Mouse (Mus musculus): ENCODE measurements around the gene Gm4969.

Gm4969 gene

DNA sequence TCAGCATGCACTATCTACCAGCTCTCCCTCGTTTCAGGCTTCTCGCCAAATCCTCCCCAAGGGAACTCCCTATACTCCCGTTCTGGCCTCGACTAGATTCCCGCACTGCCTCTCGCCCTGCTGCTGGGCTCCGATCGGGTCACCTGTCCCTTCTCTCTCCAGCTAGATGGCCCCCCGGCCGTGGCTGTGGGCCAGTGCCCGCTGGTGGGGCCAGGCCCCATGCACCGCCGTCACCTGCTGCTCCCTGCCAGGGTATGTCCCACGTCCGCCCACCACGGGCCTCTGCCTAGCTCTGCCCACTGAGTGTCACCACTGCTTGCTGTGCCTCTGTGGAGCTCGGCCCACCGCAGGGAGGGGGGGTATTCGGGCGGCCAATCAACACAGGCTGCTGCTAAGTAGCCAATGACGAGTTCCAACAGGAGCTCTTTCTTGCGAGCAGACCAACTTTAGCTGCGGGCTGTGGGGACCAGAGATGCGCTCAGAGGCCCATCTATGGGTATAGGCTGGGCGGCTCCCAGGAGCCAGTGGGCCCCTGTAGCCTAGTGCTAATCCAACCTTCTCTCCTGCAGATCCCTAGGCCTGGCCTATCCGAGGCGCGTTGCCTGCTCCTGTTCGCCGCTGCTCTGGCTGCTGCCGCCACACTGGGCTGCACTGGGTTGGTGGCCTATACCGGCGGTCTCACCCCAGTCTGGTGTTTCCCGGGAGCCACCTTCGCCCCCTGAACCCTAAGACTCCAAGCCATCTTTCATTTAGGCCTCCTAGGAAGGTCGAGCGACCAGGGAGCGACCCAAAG, 25.6 kb downstream of the Gm4969 start:
- CTCF ChIA-PET = interaction anchor here (0.6 to 15.2 kb wide), 79 partner anchors 9 to 580 kb away, joined by 3 to 356 read pairs (median 6); partner anchors contain the start of genes Rsph6a (in 4 of the 4), Dmwd (in 3 of the 4), Dmpk (in 2 of the 4) and Eml2 (in 2 of the 4)

DNA sequence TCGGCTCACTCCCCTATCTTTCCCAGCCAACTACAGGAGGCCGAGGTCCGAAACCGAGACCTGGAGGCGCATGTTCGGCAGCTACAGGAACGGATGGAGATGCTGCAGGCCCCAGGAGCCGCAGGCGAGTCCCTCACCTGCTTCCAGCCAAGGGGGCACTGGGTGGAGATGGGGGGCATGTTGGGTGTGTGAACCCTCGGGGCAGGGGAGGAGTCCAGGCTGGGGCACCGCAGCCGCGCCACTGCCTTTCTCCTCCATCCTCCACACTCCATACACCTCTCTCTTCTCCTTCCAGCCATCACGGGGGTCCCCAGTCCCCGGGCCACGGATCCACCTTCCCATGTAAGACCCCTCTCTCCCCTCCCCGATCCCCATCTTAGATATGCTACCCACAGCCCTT, 26.3 kb downstream of the Gm4969 start:
- ChIA-PET CTCF (interaction anchor here (0.9 to 15.2 kb wide), 40 partner anchors 8 to 386 kb away, joined by 3 to 356 read pairs (median 6); partner anchors contain the start of genes Dmwd (in 3 of the 4), Dmpk (in 2 of the 4), Rsph6a (in 2 of the 4) and Eml2 (in 1 of the 4)), POLR2A (interaction anchor here (0.7 to 18.1 kb wide), 35 partner anchors 8 to 217 kb away, joined by 3 to 172 read pairs (median 5); partner anchors contain the start of genes Rsph6a (in 3 of the 4), Dmpk (in 2 of the 4), Dmwd (in 2 of the 4) and Fbxo46 (in 2 of the 4))

More for the DNA sequence above, 25.6 kb downstream of the Gm4969 start:
- POLR2A ChIA-PET = interaction anchor here (0.5 to 18.1 kb wide), 60 partner anchors 8 to 870 kb away, joined by 3 to 172 read pairs (median 5); partner anchors contain the start of genes Rsph6a (in 4 of the 4), Dmwd (in 3 of the 4), Dmpk (in 2 of the 4) and Fbxo46 (in 2 of the 4)

DNA sequence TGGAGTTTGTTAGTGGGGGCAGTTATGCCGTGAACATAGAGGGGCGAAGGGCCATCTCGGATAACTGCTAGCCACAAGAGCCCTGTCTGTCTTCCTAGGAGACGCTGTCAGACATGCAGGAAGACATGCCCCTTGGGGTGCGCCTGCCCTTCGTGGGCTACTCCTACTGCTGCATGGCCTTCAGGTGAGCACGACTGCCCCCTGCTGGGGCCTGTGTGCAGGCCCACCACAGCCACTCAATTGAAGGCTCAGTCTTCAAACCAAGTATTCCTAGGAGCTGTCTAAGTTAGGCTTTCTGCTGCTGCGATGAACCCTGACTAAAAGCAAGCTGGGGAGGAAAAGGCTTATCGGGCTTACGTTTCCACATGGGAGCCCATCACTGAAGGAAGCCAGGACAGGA, 29.4 kb downstream of the Gm4969 start:
- POLR2A ChIA-PET = interaction anchor here in 3 of 4 experiments (0.6 to 18.1 kb wide), 13 partner anchors 8 to 152 kb away, joined by 3 to 172 read pairs (median 3); partner anchors contain the start of genes Dmwd (in 2 of the 3), Fbxo46 (in 1 of the 3) and Rsph6a (in 1 of the 3)
- CTCF ChIA-PET = interaction anchor here (0.5 to 15.2 kb wide), 38 partner anchors 8 to 212 kb away, joined by 3 to 356 read pairs (median 4); partner anchors contain the start of genes Rsph6a (in 3 of the 4), Dmwd (in 2 of the 4), Fbxo46 (in 1 of the 4) and Gm4969 (in 1 of the 4)

DNA sequence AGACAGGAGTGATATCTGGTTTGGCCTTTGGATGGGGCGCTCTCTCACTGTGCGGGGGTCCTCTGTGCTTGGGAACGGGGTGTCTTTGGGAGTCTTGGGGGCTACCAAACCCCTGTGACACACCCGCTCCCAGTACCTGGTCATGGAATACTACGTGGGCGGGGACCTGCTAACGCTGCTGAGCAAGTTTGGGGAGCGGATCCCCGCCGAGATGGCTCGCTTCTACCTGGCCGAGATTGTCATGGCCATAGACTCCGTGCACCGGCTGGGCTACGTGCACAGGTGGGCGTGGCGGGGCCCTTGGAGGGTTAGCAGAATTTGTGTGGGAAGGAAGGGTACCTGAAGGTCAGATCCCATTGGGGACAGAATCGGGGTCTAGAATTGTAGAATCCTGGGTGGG, 31.4 kb downstream of the Gm4969 start:
- ChIA-PET POLR2A (interaction anchor here in 2 of 4 experiments (0.6 to 18.1 kb wide), 11 partner anchors 10 to 183 kb away, joined by 3 to 172 read pairs (median 4); partner anchors contain the start of genes Dmwd (in 2 of the 2), Fbxo46 (in 1 of the 2) and Rsph6a (in 1 of the 2)), CTCF (interaction anchor here in 3 of 4 experiments (0.9 to 15.2 kb wide), 5 partner anchors 14 to 77 kb away, joined by 3 to 356 read pairs (median 6); partner anchors contain the start of gene Dmwd (in 1 of the 3))

DNA sequence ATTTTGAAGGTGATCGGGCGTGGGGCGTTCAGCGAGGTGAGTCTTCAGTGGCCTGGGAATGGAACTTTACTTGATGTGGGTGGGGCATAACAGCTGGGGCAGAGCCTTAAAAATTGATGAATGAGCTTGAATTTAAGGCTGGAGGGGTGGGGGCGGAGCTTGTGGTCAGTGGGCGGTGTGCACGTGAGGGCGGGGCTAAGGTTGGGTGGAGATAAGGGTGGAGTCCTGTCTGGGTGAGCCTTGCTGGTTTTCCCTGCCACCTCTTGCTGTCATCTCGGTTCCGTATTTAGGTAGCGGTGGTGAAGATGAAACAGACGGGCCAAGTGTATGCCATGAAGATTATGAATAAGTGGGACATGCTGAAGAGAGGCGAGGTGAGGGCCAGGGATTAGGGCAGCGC, 32.1 kb downstream of the Gm4969 start:
- ChIA-PET CTCF (interaction anchor here in 3 of 4 experiments (0.6 to 15.2 kb wide), 14 partner anchors 8 to 432 kb away, joined by 3 to 356 read pairs (median 4); partner anchors contain the start of genes Dmwd (in 1 of the 3), Mypop (in 1 of the 3), Nkpd1 (in 1 of the 3) and Rsph6a (in 1 of the 3)), POLR2A (interaction anchor here in 3 of 4 experiments (0.5 to 18.1 kb wide), 18 partner anchors 7 to 182 kb away, joined by 3 to 172 read pairs (median 4); partner anchors contain the start of genes Dmwd (in 2 of the 3), Six5 (in 2 of the 3), Fbxo46 (in 1 of the 3) and Mypop (in 1 of the 3))

DNA sequence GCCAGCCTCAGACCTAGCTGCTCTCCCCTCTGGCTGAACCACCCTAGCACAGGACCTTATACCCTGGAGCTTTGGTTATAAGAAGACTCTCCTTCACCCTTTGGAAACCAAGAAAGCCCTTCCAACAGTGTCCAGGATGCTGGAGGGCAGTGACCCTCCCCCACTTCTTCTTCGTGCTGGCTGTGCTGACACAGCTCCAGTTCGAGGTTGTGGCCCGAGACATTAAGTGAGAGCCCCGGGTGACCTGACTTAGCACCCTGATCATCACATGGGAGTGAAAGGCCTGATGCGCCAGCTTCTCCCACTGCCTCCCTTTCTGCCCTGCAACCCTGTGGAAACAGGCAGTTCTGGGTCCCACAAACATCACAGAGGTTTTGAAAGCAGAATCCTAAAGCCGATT, 32.7 kb downstream of the Gm4969 start:
- ChIA-PET POLR2A (interaction anchor here in 3 of 4 experiments (0.5 to 18.1 kb wide), 15 partner anchors 7 to 143 kb away, joined by 3 to 172 read pairs (median 4); partner anchors contain the start of genes Dmwd (in 2 of the 3), Six5 (in 2 of the 3), Fbxo46 (in 1 of the 3) and Mypop (in 1 of the 3)), CTCF (interaction anchor here in 3 of 4 experiments (0.6 to 15.2 kb wide), 14 partner anchors 8 to 432 kb away, joined by 3 to 356 read pairs (median 4); partner anchors contain the start of genes Dmwd (in 1 of the 3), Fbxo46 (in 1 of the 3), Mypop (in 1 of the 3) and Nkpd1 (in 1 of the 3))

DNA sequence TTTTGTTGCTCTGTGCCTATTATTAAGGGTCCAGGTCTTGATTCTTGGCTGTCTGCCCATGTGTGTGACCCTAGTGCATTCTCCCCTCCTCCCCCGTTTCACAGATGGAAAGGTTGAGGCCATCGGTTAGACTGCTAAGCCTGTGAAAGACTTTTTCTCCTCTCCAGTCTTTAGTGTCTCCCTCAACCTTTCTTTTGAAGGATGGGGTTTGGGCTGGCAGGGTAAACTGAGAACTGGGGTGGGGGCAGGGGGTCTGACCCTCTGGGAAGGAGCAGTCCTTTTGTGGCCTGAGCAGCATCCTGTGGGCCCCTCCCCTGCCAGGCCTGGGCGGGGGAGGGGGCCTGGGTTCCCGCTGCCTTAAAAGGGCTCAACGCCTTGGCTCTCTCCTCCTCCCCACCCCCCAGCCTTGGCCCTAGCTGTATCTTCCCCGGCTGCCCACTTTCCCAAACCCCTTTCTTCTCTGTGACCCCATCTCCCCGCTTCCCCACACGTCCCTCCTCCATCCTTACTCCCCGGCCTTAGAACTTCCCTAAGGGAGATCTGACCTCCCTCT, 33.2 kb downstream of the Gm4969 start:
- ChIA-PET POLR2A (interaction anchor here in 3 of 4 experiments (0.5 to 18.1 kb wide), 11 partner anchors 7 to 82 kb away, joined by 3 to 172 read pairs (median 3); partner anchors contain the start of genes Dmwd (in 2 of the 3), Six5 (in 2 of the 3) and Rsph6a (in 1 of the 3)), CTCF (interaction anchor here (0.6 to 15.2 kb wide), 11 partner anchors 8 to 193 kb away, joined by 3 to 356 read pairs (median 5); partner anchors contain the start of genes Dmwd (in 1 of the 4) and Fbxo46 (in 1 of the 4))

DNA sequence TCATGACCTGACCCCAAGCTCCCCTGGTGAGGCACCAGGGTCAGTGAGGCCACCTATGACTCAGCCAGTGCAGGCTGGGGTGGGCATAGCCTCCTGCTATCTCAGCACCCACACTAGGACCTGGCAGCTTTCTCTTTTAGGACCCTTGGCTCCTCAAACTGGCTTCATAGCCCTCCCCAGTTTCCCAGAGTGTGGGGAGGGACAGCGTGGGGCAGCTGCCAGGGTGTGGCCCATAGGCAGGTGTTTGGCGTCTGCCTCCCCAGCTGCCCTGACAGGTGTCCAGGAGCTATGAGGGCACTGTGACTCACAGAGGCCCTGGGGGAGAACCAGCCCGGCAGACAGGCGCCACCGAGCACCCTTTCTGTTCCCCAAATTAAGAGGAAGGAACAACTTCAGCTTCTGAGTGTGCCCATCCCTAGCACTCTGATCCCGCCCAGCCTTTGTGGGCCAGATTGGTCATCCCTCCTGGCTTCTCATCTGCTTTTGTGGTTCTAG, 33.8 kb downstream of the Gm4969 start:
- POLR2A ChIA-PET = interaction anchor here in 3 of 4 experiments (0.7 to 18.1 kb wide), 10 partner anchors 7 to 81 kb away, joined by 3 to 172 read pairs (median 4); partner anchors contain the start of genes Six5 (in 2 of the 3), Dmwd (in 1 of the 3) and Fbxo46 (in 1 of the 3)
- CTCF ChIA-PET = interaction anchor here (0.9 to 15.2 kb wide), 11 partner anchors 9 to 80 kb away, joined by 3 to 356 read pairs (median 5); partner anchors contain the start of genes Dmwd (in 1 of the 4) and Fbxo46 (in 1 of the 4)

DNA sequence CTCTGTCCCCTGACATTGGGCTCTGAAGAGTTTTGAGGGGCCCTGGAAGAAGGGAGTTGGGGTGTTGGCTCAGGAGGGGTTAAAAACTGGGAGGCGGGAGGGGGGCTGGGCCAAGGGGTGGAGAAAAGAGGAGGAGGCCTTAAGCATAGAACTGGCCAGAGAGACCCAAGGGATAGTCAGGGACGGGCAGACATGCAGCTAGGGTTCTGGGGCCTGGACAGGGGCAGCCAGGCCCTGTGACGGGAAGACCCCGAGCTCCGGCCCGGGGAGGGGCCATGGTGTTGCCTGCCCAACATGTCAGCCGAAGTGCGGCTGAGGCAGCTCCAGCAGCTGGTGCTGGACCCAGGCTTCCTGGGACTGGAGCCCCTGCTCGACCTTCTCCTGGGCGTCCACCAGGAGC, 34.5 kb downstream of the Gm4969 start, which contains the start of gene Dmpk:
Gene Dmpk (plus strand): TSS at position 149 of the 400 bp plus-strand sequence.
- CTCF ChIA-PET = interaction anchor here (0.7 to 15.2 kb wide), 9 partner anchors 9 to 316 kb away, joined by 3 to 356 read pairs (median 4); partner anchors contain the start of gene Dmwd (in 1 of the 4)

DNA sequence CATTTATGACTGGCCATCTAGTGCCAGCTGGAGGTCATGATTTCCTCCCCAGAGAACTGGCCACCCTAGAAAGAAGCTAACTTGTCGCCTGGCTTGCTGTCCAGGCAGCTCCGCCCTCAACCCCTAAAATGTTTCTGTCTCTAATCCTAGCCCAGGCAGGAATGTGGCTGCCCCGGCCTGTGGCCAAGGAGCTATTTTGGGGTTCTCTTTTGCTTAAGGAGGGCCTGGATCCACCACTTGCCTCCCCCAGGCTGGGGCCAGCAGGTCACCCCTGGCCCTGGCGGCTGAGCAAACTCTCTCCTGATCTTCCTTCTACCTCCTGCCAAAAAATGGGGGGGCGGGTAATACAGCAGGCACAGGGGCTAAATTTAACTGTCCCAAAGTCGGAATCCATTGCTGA, 35.1 kb downstream of the Gm4969 start:
- POLR2A ChIA-PET = interaction anchor here in 3 of 4 experiments (0.6 to 18.1 kb wide), 10 partner anchors 6 to 209 kb away, joined by 3 to 172 read pairs (median 4); partner anchors contain the start of genes Six5 (in 2 of the 3), Dmwd (in 1 of the 3) and Fbxo46 (in 1 of the 3)
- CTCF ChIA-PET = interaction anchor here in 3 of 4 experiments (0.7 to 15.2 kb wide), 7 partner anchors 10 to 316 kb away, joined by 3 to 356 read pairs (median 3); partner anchors contain the start of gene Dmwd (in 1 of the 3)

More for the DNA sequence above, 34.5 kb downstream of the Gm4969 start, which contains the start of gene Dmpk:
- POLR2A ChIA-PET = interaction anchor here in 3 of 4 experiments (0.6 to 18.1 kb wide), 11 partner anchors 7 to 209 kb away, joined by 3 to 172 read pairs (median 4); partner anchors contain the start of genes Six5 (in 2 of the 3), Dmwd (in 1 of the 3) and Fbxo46 (in 1 of the 3)

DNA sequence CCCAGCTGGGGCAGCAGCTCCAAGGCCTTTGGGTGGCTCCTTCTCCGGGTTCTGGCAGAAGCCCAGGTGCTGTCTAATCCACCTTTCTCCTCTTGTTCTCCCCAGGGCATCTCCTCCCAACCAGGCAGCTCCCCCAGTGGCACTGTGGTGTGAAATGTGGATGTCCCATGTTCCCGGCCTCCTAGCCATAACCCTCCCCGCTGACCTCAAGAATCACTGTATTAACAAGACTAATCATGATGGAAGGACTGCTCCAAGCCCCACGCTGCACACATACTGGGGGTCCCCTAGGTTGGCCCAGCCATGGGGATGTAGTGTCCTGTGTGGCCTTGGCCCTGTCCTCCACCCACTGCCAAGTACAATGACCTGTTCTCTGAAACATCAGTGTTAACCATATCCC, 36.0 kb downstream of the Gm4969 start:
- CTCF ChIA-PET = interaction anchor here in 2 of 4 experiments (0.6 to 18.8 kb wide), 3 partner anchors 8 to 73 kb away, joined by 3 to 356 read pairs (median 6); partner anchors contain the start of genes Dmpk (in 1 of the 2) and Six5 (in 1 of the 2)
- POLR2A ChIA-PET = interaction anchor here in 2 of 4 experiments (1.1 to 18.1 kb wide), 4 partner anchors 5 to 10 kb away, joined by 3 to 172 read pairs (median 134); partner anchors contain the start of genes Six5 (in 2 of the 2), Dmpk (in 1 of the 2) and Dmwd (in 1 of the 2)

DNA sequence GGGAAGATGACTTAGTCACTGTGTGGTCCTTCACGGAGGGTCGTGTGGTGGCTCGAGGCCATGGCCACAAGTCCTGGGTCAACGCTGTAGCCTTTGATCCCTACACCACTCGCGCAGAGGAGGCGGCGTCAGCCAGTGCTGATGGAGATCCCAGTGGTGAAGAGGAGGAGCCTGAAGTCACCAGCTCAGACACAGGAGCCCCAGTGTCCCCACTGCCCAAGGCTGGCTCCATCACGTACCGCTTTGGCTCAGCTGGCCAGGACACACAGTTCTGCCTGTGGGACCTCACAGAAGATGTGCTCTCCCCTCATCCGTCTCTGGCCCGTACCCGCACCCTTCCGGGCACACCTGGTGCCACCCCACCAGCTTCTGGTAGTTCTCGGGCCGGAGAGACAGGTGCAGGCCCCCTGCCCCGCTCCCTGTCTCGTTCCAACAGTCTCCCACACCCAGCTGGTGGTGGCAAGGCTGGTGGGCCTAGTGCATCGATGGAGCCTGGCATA, 37.7 kb downstream of the Gm4969 start:
- POLR2A ChIA-PET = interaction anchor here in 3 of 4 experiments (0.6 to 11.3 kb wide), 10 partner anchors 9 to 68 kb away, joined by 3 to 172 read pairs (median 4); partner anchors contain the start of genes Six5 (in 2 of the 3), Dmpk (in 1 of the 3) and Qpctl (in 1 of the 3)
- CTCF ChIA-PET = interaction anchor here in 3 of 4 experiments (0.5 to 18.8 kb wide), 10 partner anchors 8 to 187 kb away, joined by 3 to 356 read pairs (median 4); partner anchors contain the start of genes Dmpk (in 1 of the 3) and Six5 (in 1 of the 3)

DNA sequence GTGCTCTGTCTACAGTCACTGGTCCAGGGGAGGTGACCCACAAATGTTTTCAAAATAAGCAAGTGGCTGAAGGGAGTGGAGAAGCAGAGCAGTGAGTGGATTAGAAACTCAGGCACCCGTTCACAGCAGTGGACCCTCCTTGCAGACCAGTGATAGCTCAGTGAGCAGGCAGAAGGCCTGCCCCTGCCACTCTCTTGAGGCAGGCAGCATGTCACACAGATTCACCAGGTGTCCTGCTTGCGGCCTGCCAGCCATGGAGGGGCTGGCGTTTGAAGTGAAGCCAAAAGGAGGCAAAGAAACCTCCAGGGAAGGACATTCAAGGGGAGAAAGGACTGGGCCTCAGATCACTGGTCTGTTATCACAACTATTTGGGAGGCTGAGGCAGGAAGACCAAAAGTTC, 39.4 kb downstream of the Gm4969 start:
- ChIA-PET POLR2A (interaction anchor here in 3 of 4 experiments (1.1 to 11.3 kb wide), 6 partner anchors 10 to 40 kb away, joined by 3 to 172 read pairs (median 4); partner anchors contain the start of genes Six5 (in 2 of the 3) and Dmpk (in 1 of the 3)), CTCF (interaction anchor here (0.6 to 18.8 kb wide), 10 partner anchors 9 to 154 kb away, joined by 3 to 356 read pairs (median 4); partner anchors contain the start of genes Dmpk (in 1 of the 4), Rsph6a (in 1 of the 4) and Six5 (in 1 of the 4))

DNA sequence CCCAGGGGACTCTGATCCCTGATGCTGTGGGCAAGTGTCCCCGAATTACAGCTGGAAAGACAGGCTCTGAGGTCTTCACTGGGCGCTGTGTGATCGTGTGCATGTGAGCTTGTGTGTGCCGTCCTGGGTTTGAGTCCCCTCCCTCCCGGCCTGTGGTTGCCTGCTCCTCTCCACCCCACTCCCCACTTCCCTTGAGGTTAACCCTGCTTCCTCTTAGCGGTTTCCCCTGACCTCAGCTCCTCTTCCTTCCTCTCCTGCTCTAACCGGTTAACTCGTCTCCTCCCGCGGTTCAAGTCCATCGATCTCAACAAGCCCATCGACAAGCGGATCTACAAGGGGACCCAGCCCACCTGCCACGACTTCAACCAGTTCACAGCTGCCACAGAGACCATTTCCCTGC, 40.4 kb downstream of the Gm4969 start:
- POLR2A ChIA-PET = interaction anchor here in 3 of 4 experiments (0.9 to 11.3 kb wide), 10 partner anchors 9 to 260 kb away, joined by 3 to 172 read pairs (median 5); partner anchors contain the start of genes Six5 (in 2 of the 3), Dmpk (in 1 of the 3), Fbxo46 (in 1 of the 3) and Mypop (in 1 of the 3)
- CTCF ChIA-PET = interaction anchor here (0.6 to 18.8 kb wide), 10 partner anchors 8 to 38 kb away, joined by 3 to 356 read pairs (median 4); partner anchors contain the start of genes Six5 (in 2 of the 4), Dmpk (in 1 of the 4) and Rsph6a (in 1 of the 4)

DNA sequence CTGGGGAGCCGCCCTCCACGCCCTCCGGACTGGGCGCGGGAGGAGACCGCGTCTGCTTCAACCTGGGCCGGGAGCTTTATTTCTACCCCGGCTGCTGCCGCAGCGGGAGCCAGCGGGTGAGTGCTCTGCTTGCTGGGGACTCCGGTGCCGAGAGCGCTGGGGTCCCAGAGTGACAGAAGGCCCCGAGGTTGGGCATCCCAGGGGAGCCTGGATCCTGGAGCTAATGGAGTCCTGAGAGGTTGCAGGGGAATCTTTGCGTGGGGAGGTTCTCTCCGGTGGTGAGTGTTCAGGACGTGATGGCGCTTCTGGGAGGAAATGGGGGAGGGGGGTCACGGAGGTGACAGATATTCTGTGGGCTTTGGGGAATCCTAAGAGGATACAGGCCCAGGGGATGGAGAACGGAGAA, 41.6 kb downstream of the Gm4969 start:
- POLR2A ChIA-PET = interaction anchor here in 3 of 4 experiments (0.6 to 11.3 kb wide), 10 partner anchors 10 to 99 kb away, joined by 3 to 172 read pairs (median 6); partner anchors contain the start of genes Six5 (in 3 of the 3), Dmpk (in 1 of the 3), Eml2 (in 1 of the 3) and Fbxo46 (in 1 of the 3)

More for the DNA sequence above, 41.6 kb downstream of the Gm4969 start:
- CTCF ChIA-PET = interaction anchor here in 3 of 4 experiments (0.9 to 18.8 kb wide), 10 partner anchors 9 to 61 kb away, joined by 3 to 356 read pairs (median 6); partner anchors contain the start of genes Six5 (in 3 of the 3), Dmpk (in 1 of the 3) and Gm4969 (in 1 of the 3)

All from embryonic stem cell, embryonic (primary cell).